Mouse (Mus musculus) embryonic fibroblast, embryonic 13.5 days (primary cell): ENCODE results near the gene H2-T22. TPM values are rescaled to one million over a fixed set of nuclear protein-coding genes. Genes with fewer than 3 reads are reported as not detected.

Experiments used
- H3K27ac ChIP-seq: 2 replicates; pipeline ENCODE4 v1.5.1; 2012; ENCODE audit warnings: low read length, control low read depth, inconsistent platforms; ENCODE audit not compliant: insufficient read depth
- H3K4me1 ChIP-seq: 2 replicates; pipeline ENCODE4 v1.6.1; 2011; ENCODE audit warnings: low read length; ENCODE audit not compliant: control insufficient read depth, insufficient read depth
- H3K4me3 ChIP-seq: 2 replicates; pipeline ENCODE4 v1.5.1; 2011; ENCODE audit warnings: mild to moderate bottlenecking, control low read depth, low read length; ENCODE audit not compliant: insufficient read depth
- CTCF ChIP-seq: IDR thresholded peaks from 2 replicates; pipeline ENCODE4 v1.5.1; 2011; ENCODE audit warnings: mild to moderate bottlenecking, control low read depth, low read length, moderate library complexity, borderline replicate concordance; ENCODE audit not compliant: insufficient read depth
- POLR2A ChIP-seq: IDR thresholded peaks from 2 replicates; pipeline ENCODE4 v1.6.1; 2011; ENCODE audit warnings: low read depth, mild to moderate bottlenecking, control low read depth, low read length, moderate library complexity
- polyA plus RNA-seq: library from polyadenylated mRNA; stranded (reverse); fragments of >200 nt; gene quantifications from 2 replicates; pipeline ENCODE4 v1.2.4, GENCODE M21; 2011; ENCODE audit warnings: low read depth; ENCODE audit not compliant: missing spikeins, insufficient read length

The H2-T22 gene
- polyA plus RNA-seq, 1 experiment = 54.1 TPM

GRCm38 (mm10) chr17:35994175-35994878 lies 48.2 kb downstream of the H2-T22 start:
- no peak overlapping the region for H3K27ac ChIP-seq

GRCm38 (mm10) chr17:35993675-35994074 lies 48.9 kb downstream of the H2-T22 start:
- Histone ChIP-seq H3K27ac (no peak overlapping the region), H3K4me3 (no peak overlapping the region), H3K4me1 (0 out of 2 replicates have a peak, but pooled peaks cover 2% of the 10 kb centered on the region)
- TF ChIP-seq CTCF (peak; percentile 100), POLR2A (no peak)

More at GRCm38 (mm10) chr17:35994175-35994878, 48.2 kb downstream of the H2-T22 start:
- Histone ChIP-seq H3K4me1 (0 out of 2 replicates have a peak, but pooled peaks cover 2% of the 10 kb centered on the region), H3K4me3 (peak overlapping the region; percentile 76)
- TF ChIP-seq CTCF = no peak
- TF ChIP-seq POLR2A = peak; percentile 94

- TF ChIP-seq CTCF (no peak), POLR2A (no peak)
- 0 out of 2 replicates have a peak, but pooled peaks cover 2% of the 10 kb centered on the region for H3K4me1 ChIP-seq
- H3K4me3 ChIP-seq = no peak overlapping the region
Measured at GRCm38 (mm10) chr17:35991781-35992180, 50.8 kb downstream of the H2-T22 start.

More at GRCm38 (mm10) chr17:35991781-35992180, 50.8 kb downstream of the H2-T22 start:
- no peak overlapping the region for H3K27ac ChIP-seq

Other genes starting within 250 kb of the H2-T22 start
- 82.6 and 120 TPM in 2 replicates for gene Ier3, start 221.1 kb downstream of the H2-T22 start, polyA plus RNA-seq
- gene Flot1, start 219.5 kb downstream of the H2-T22 start, polyA plus RNA-seq = 66.3 and 78.7 TPM in 2 replicates
- 856 and 947 TPM in 2 replicates for gene Tubb5, start 204.4 kb downstream of the H2-T22 start, polyA plus RNA-seq
- 30.4 and 31.8 TPM in 2 replicates for gene Mdc1, start 201.2 kb downstream of the H2-T22 start, polyA plus RNA-seq
- 9.8 and 15.5 TPM in 2 replicates for gene Nrm, start 181.4 kb downstream of the H2-T22 start, polyA plus RNA-seq
- gene Ppp1r18, start 177.2 kb downstream of the H2-T22 start, polyA plus RNA-seq = 92.1 and 115 TPM in 2 replicates
- 40.5 and 41.1 TPM in 2 replicates for gene Dhx16, start 162.9 kb downstream of the H2-T22 start, polyA plus RNA-seq
- gene 2310061I04Rik, start 145.3 kb downstream of the H2-T22 start, polyA plus RNA-seq = 29.0 and 37.3 TPM in 2 replicates
- gene Atat1, start 132.7 kb downstream of the H2-T22 start, polyA plus RNA-seq = 31.8 and 34.7 TPM in 2 replicates
- gene Mrps18b, start 126.4 kb downstream of the H2-T22 start, polyA plus RNA-seq = 86.9 and 89.8 TPM in 2 replicates
- 58.6 and 67.3 TPM in 2 replicates for gene Ppp1r10, start 126.3 kb downstream of the H2-T22 start, polyA plus RNA-seq
- gene Abcf1, start 73.0 kb downstream of the H2-T22 start, polyA plus RNA-seq = 90.7 and 95.8 TPM in 2 replicates
- gene Gnl1, start 62.9 kb downstream of the H2-T22 start, polyA plus RNA-seq = 40.0 and 40.9 TPM in 2 replicates
- 30.8 and 31.4 TPM in 2 replicates for gene Prr3, start 62.5 kb downstream of the H2-T22 start, polyA plus RNA-seq
- not detected in 2 replicates for gene H2-T24, start 22.2 kb downstream of the H2-T22 start, polyA plus RNA-seq
- 15.8 and 21.7 TPM in 2 replicates for gene H2-T23, start 9.9 kb downstream of the H2-T22 start, polyA plus RNA-seq
- not detected in 2 replicates for gene Gm6034, start 214 bp upstream of the H2-T22 start, polyA plus RNA-seq
- not detected in 2 replicates for gene Gm11127, start 15.6 kb upstream of the H2-T22 start, polyA plus RNA-seq
- gene Gm19684, start 78.9 kb upstream of the H2-T22 start, polyA plus RNA-seq = not detected in 2 replicates
- not detected in 2 replicates for gene Gm7030, start 86.7 kb upstream of the H2-T22 start, polyA plus RNA-seq
- not detected in 2 replicates for gene Gm8909, start 125.8 kb upstream of the H2-T22 start, polyA plus RNA-seq
- not detected in 2 replicates for gene H2-T3, start 147.5 kb upstream of the H2-T22 start, polyA plus RNA-seq
- 19.5 and 20.3 TPM in 2 replicates for gene Rpp21, start 215.3 kb upstream of the H2-T22 start, polyA plus RNA-seq
- 13.2 and 13.8 TPM in 2 replicates for gene Trim39, start 229.5 kb upstream of the H2-T22 start, polyA plus RNA-seq
- not detected in 2 replicates for gene H2-M10.2, start 243.7 kb upstream of the H2-T22 start, polyA plus RNA-seq